Mouse (Mus musculus): ENCODE measurements around the gene Erich3. TPM values are rescaled to one million over a fixed set of nuclear protein-coding genes. Genes with fewer than 3 reads are reported as not detected.

Gene Erich3
- polyA plus RNA-seq, 1 experiment from 2014 or later = 0.23 TPM

DNA sequence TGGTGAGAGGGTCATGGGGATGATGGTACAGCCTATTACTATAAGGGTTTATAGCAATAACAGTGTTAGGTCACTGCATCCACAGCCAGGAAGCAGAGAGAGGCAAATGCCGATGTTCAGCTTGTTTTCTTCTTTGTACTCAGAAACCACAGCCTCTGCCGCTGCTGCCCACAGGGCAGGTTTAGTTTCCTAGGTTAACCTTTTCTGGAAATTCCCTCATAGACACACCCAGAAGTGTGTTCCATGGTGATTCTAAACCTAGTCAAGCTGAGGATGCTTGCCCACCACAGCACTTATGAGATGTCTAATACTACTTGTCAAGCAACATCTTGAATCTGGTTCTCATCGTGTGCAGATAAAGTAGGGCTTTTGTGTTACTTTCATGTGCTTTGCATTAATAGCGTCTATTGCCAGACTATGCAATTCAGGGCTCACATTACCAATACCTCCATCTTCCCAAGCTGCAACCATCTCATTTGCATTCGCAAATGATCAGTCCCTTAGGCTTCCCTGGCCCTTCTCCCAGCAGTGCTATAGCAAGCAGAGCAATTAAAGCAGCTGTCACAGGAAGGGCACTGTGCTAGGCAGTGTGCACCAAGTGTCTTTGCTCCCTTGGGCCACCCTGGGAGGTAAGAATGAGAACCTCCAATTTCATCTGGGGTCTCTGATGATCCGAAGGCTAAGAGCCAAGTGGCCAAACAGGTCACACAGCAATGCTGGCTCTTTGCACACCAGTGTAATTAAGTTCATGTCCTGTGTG is 115.4 kb downstream of the Erich3 start:
- no peak for ATAC-seq (ENCODE audit: low read depth)
- H3K27ac ChIP-seq (ENCODE audit: low read length) = no peak overlapping the region
- H3K4me3 ChIP-seq (ENCODE audit: low read length) = no peak overlapping the region
- H3K9me3 ChIP-seq (ENCODE audit: control insufficient read depth, low read length) = no peaks in the 10 kb centered on the region
- H3K4me2 ChIP-seq (ENCODE audit: low read depth, low read length) = no peak overlapping the region
- H3K36me3 ChIP-seq (ENCODE audit: control insufficient read depth, insufficient read depth, low read length) = no peaks in the 10 kb centered on the region
- no peak overlapping the region for H3K9ac ChIP-seq (ENCODE audit: low read length)
- H3K27me3 ChIP-seq (ENCODE audit: control insufficient read depth, insufficient read depth, low read depth, low read length) = no peaks in the 10 kb centered on the region
- H3K4me1 ChIP-seq (replicated peaks; ENCODE audit: control insufficient read depth, insufficient read depth, low read length) = no peaks in the 10 kb centered on the region
- WGBS = 66% methylated on average over 6 of the region's 6 CpGs

DNA sequence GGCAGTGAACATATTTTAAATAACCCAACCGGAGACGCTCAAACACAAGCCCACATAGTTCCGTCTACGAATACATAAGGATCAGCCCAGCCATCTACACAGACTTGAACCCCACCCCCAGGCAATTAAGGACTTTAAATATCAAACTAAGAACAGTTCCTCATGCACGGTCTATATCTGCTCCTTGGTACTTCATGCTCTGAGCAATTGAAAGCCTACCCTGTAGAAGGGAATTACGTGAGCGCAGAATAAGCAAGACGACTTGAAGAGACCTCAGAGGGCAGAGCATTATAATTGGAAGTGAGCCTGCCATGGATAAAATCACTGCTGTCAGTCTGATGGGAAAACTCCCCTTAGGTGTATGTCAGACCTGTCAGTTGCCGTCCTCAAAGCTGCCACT is 122.7 kb downstream of the Erich3 start:
- WGBS = 83% methylated on average over 9 of the region's 9 CpGs
- ATAC-seq (ENCODE audit: low read depth) = no peak
- Histone ChIP-seq H3K27me3 (ENCODE audit: control insufficient read depth, insufficient read depth, low read depth, low read length) (no peaks in the 10 kb centered on the region), H3K9ac (ENCODE audit: low read length) (no peak overlapping the region), H3K4me3 (ENCODE audit: low read length) (no peak overlapping the region), H3K27ac (ENCODE audit: low read length) (no peak overlapping the region), H3K9me3 (ENCODE audit: control insufficient read depth, low read length) (no peaks in the 10 kb centered on the region), H3K4me1 (replicated peaks; ENCODE audit: control insufficient read depth, insufficient read depth, low read length) (no peaks in the 10 kb centered on the region), H3K4me2 (ENCODE audit: low read depth, low read length) (no peak overlapping the region), H3K36me3 (ENCODE audit: control insufficient read depth, insufficient read depth, low read length) (no peaks in the 10 kb centered on the region)

DNA sequence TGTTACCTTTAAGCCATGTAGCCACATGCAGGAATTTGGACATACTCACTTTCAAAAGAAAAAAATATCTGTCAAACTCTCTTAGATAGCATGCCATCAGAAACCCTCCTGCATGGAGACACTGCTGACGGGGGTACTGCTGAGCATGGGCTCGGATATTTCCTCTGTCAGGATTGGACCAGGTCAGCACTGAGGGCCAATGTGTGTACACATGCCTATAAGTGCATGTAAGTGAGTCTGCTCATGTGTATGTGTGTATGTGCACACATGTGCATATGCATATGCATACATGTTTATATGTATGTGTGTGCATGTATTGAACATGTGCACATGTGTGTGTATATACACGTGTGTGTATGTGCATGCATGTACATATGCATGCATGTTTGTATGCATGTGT is 124.0 kb downstream of the Erich3 start:
- Histone ChIP-seq H3K36me3 (ENCODE audit: control insufficient read depth, insufficient read depth, low read length) (no peaks in the 10 kb centered on the region), H3K4me2 (ENCODE audit: low read depth, low read length) (no peak overlapping the region), H3K27ac (ENCODE audit: low read length) (no peak overlapping the region), H3K27me3 (ENCODE audit: control insufficient read depth, insufficient read depth, low read depth, low read length) (no peaks in the 10 kb centered on the region), H3K9ac (ENCODE audit: low read length) (no peak overlapping the region), H3K4me3 (ENCODE audit: low read length) (no peak overlapping the region), H3K4me1 (replicated peaks; ENCODE audit: control insufficient read depth, insufficient read depth, low read length) (no peaks in the 10 kb centered on the region), H3K9me3 (ENCODE audit: control insufficient read depth, low read length) (no peaks in the 10 kb centered on the region)
- 51% methylated on average over 3 of the region's 3 CpGs for WGBS
- ATAC-seq (ENCODE audit: low read depth) = no peak

DNA sequence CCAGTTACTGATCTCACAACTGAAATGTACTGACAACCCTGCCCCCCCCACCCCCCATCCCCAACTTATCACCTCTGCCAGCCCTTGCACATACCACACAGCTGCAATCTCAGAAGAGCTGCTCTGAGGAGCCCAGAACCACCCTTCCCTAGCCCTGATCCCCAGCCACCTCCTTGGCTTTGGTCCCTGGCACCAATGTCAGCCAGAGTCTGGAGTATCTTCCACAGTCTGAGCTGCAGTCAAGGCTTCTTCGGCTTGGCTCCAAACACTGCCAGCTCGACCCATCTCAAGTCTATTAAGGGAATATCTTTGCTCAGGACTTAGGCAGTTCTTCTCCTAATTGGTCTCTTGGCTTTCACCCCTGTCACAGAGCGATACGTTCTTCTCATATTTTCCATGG is 129.9 kb downstream of the Erich3 start:
- Histone ChIP-seq H3K4me1 (replicated peaks; ENCODE audit: control insufficient read depth, insufficient read depth, low read length) (no peaks in the 10 kb centered on the region), H3K9me3 (ENCODE audit: control insufficient read depth, low read length) (no peaks in the 10 kb centered on the region), H3K9ac (ENCODE audit: low read length) (no peak overlapping the region), H3K27me3 (ENCODE audit: control insufficient read depth, insufficient read depth, low read depth, low read length) (no peaks in the 10 kb centered on the region), H3K4me3 (ENCODE audit: low read length) (no peak overlapping the region), H3K27ac (ENCODE audit: low read length) (no peak overlapping the region), H3K36me3 (ENCODE audit: control insufficient read depth, insufficient read depth, low read length) (no peaks in the 10 kb centered on the region), H3K4me2 (ENCODE audit: low read depth, low read length) (no peak overlapping the region)
- 83% methylated on average over 4 of the region's 4 CpGs for WGBS
- no peak for ATAC-seq (ENCODE audit: low read depth)

DNA sequence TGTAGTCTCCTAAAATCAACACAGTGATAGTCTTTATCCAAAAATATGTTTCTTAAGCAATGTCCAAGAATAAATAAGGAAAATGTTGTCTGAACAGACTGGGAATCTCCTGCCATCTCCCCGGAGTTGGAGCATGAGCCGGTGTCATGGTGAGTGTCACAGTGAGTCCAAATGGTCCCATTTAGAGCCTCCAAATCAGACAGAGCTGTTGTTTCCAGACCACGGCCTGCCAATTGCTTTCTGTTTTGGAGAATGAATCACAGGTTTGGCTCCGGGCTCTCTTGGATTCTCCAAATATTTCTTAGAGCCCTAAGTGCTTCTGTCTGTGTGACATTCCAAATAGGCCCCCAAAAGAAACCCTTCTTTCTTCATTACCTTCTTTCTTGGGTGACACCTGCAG is 135.1 kb downstream of the Erich3 start:
- H3K4me2 ChIP-seq (ENCODE audit: low read depth, low read length) = no peak overlapping the region
- no peaks in the 10 kb centered on the region for H3K4me1 ChIP-seq (replicated peaks; ENCODE audit: control insufficient read depth, insufficient read depth, low read length)
- no peak overlapping the region for H3K4me3 ChIP-seq (ENCODE audit: low read length)
- H3K9ac ChIP-seq (ENCODE audit: low read length) = no peak overlapping the region
- WGBS = 69% methylated on average over 4 of the region's 4 CpGs
- no peaks in the 10 kb centered on the region for H3K27me3 ChIP-seq (ENCODE audit: control insufficient read depth, insufficient read depth, low read depth, low read length)
- H3K27ac ChIP-seq (ENCODE audit: low read length) = no peak overlapping the region
- no peaks in the 10 kb centered on the region for H3K36me3 ChIP-seq (ENCODE audit: control insufficient read depth, insufficient read depth, low read length)
- no peaks in the 10 kb centered on the region for H3K9me3 ChIP-seq (ENCODE audit: control insufficient read depth, low read length)
- ATAC-seq (ENCODE audit: low read depth) = no peak

DNA sequence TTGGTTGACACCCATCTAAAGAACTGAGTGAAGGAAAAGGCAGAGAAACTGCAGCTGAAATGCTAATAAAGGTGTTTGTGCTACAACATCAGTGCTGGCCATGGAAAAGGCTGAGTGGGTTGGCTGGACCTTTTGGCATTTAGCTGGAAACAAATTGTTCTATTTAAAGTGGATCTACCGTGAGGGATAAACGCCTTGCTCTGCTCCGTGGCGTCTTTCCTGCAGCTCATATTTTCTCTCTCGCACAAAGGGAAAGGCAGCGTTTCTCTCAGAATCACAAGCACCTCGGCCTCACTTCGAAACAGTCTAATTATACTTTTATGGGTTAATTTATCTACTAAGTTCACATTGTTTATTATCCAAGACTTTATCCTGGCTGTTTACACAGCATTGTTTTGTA is 136.8 kb downstream of the Erich3 start:
- no peaks in the 10 kb centered on the region for H3K36me3 ChIP-seq (ENCODE audit: control insufficient read depth, insufficient read depth, low read length)
- no peak for ATAC-seq (ENCODE audit: low read depth)
- H3K27ac ChIP-seq (ENCODE audit: low read length) = no peak overlapping the region
- no peak overlapping the region for H3K9ac ChIP-seq (ENCODE audit: low read length)
- no peaks in the 10 kb centered on the region for H3K4me1 ChIP-seq (replicated peaks; ENCODE audit: control insufficient read depth, insufficient read depth, low read length)
- no peaks in the 10 kb centered on the region for H3K9me3 ChIP-seq (ENCODE audit: control insufficient read depth, low read length)
- H3K4me2 ChIP-seq (ENCODE audit: low read depth, low read length) = no peak overlapping the region
- H3K4me3 ChIP-seq (ENCODE audit: low read length) = no peak overlapping the region
- no peaks in the 10 kb centered on the region for H3K27me3 ChIP-seq (ENCODE audit: control insufficient read depth, insufficient read depth, low read depth, low read length)
- whole genome bisulfite sequencing = 52% methylated on average over 8 of the region's 8 CpGs

DNA sequence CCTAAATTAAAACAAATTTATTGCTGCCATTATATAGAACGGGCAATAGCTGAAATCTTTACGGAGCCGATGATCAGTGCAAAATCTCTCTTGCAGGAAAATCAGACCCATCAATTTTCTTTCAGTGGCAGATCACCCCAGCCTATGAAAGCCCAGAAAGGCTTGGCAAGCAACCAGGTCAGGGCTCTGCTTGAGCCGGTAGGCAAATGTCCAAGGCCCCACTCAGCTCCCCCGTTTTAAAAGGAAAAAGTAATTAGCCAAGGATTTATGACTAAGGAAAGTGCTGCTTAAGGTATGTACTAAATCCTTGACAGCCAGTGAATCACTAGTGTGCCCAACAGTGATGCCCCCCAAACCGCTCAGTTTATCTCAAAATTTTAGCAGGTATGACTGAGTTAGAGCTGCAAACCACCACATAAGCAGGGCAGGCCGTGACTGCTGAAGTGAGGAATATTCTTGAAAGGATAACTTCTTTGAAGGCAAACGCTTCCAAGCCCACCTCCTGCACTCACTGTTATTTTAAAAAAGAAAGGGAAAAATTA is 137.3 kb downstream of the Erich3 start:
- H3K27ac ChIP-seq (ENCODE audit: low read length) = no peak overlapping the region
- no peaks in the 10 kb centered on the region for H3K27me3 ChIP-seq (ENCODE audit: control insufficient read depth, insufficient read depth, low read depth, low read length)
- H3K4me2 ChIP-seq (ENCODE audit: low read depth, low read length) = no peak overlapping the region
- no peaks in the 10 kb centered on the region for H3K4me1 ChIP-seq (replicated peaks; ENCODE audit: control insufficient read depth, insufficient read depth, low read length)
- no peak overlapping the region for H3K4me3 ChIP-seq (ENCODE audit: low read length)
- no peak overlapping the region for H3K9ac ChIP-seq (ENCODE audit: low read length)
- ATAC-seq (ENCODE audit: low read depth) = no peak
- no peaks in the 10 kb centered on the region for H3K9me3 ChIP-seq (ENCODE audit: control insufficient read depth, low read length)
- H3K36me3 ChIP-seq (ENCODE audit: control insufficient read depth, insufficient read depth, low read length) = no peaks in the 10 kb centered on the region
- 50% methylated on average over 8 of the region's 8 CpGs for WGBS

DNA sequence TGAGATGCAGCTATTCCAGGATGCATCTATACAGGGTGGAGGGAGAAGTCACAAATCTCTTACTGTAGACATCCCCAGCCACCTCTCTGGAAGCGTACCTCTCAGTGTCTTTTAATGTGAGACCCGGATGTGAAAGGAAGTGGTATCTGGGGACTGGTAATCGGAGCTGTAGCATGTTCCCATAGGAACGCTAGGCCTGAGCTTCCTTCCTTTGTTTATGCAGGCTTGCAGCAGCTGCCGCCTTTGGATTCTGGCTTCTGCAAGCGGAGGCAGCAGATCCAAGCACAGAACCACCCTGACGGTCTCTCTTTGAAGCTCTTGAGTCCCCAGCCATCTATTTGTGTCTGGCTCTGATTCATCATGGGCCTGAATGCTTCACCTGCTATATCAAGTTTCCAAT is 143.0 kb downstream of the Erich3 start:
- Histone ChIP-seq H3K27me3 (ENCODE audit: control insufficient read depth, insufficient read depth, low read depth, low read length) (peaks cover 3% of the 10 kb centered on the region; the same call in 1 of the 2 replicates), H3K9me3 (ENCODE audit: control insufficient read depth, low read length) (no peaks in the 10 kb centered on the region), H3K4me2 (ENCODE audit: low read depth, low read length) (no peak overlapping the region), H3K4me1 (replicated peaks; ENCODE audit: control insufficient read depth, insufficient read depth, low read length) (no peaks in the 10 kb centered on the region), H3K9ac (ENCODE audit: low read length) (no peak overlapping the region), H3K36me3 (ENCODE audit: control insufficient read depth, insufficient read depth, low read length) (no peaks in the 10 kb centered on the region), H3K27ac (ENCODE audit: low read length) (no peak overlapping the region), H3K4me3 (ENCODE audit: low read length) (no peak overlapping the region)
- peak; percentile 75 for ATAC-seq (ENCODE audit: low read depth)
- 31% methylated on average over 7 of the region's 7 CpGs for WGBS

DNA sequence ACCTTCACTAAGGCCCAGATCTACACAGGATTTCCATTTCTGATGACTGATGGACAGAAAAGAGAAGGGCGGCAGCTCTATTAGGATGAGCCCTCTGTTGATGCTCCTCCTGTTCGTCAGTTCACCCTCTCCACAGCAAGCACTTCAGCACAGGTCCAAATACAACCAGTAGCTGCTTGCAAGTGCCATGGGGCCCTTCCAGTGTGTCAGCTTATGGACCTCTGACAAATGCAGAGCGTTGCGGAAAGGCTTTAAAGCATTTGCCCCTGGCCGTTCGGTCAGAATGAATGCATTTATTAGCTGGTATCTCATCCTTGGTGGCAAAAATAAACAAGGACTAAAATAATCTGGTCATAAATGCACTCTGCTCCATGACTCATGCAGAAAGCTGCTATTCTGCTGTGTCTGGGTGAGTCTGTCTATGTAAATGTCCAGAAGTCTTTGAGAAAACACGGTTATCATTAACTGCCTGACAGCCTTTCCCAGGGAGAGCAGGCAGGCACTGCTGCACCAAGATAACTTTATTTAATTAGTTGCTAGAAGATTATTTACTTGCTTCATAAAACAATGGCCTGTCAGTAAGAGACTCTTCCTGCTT is 146.7 kb downstream of the Erich3 start:
- WGBS = 34% methylated on average over 7 of the region's 7 CpGs
- no peak overlapping the region for H3K4me3 ChIP-seq (ENCODE audit: low read length)
- ATAC-seq (ENCODE audit: low read depth) = no peak
- H3K27me3 ChIP-seq (ENCODE audit: control insufficient read depth, insufficient read depth, low read depth, low read length) = peaks cover 3% of the 10 kb centered on the region; the same call in 1 of the 2 replicates
- H3K4me1 ChIP-seq (replicated peaks; ENCODE audit: control insufficient read depth, insufficient read depth, low read length) = no peaks in the 10 kb centered on the region
- no peak overlapping the region for H3K27ac ChIP-seq (ENCODE audit: low read length)
- H3K4me2 ChIP-seq (ENCODE audit: low read depth, low read length) = no peak overlapping the region
- H3K9me3 ChIP-seq (ENCODE audit: control insufficient read depth, low read length) = no peaks in the 10 kb centered on the region
- H3K9ac ChIP-seq (ENCODE audit: low read length) = no peak overlapping the region
- H3K36me3 ChIP-seq (ENCODE audit: control insufficient read depth, insufficient read depth, low read length) = no peaks in the 10 kb centered on the region
